Mouse (Mus musculus) lung, embryonic 14.5 days (tissue): ENCODE data around the gene Mvb12b. TPM values are rescaled to one million over a fixed set of nuclear protein-coding genes. Genes with fewer than 3 reads are reported as not detected.

Experiments used
- ATAC-seq: fragments of 200-750 bp; cut with Nextera tagmentation; 2 replicates; pipeline ENCODE4 v1.8.0; 2017; ENCODE audit warnings: mild to moderate bottlenecking, moderate TSS enrichment, moderate library complexity; ENCODE audit not compliant: insufficient read depth
- DNase-seq: peaks from one replicate; pipeline ENCODE4 v3.0.0-alpha.2; 2015
- H3K27ac ChIP-seq: fragments of 300-500 bp; sonication (generic); 2 replicates; pipeline ENCODE4 v1.5.1; 2014; ENCODE audit warnings: low read depth, mild to moderate bottlenecking, moderate library complexity
- H3K27me3 ChIP-seq: fragments of 300-500 bp; sonication (generic); 2 replicates; pipeline ENCODE4 v1.6.1; 2014; ENCODE audit warnings: low read length, control low read depth; ENCODE audit not compliant: insufficient read depth
- H3K36me3 ChIP-seq: fragments of 300-500 bp; sonication (generic); 2 replicates; pipeline ENCODE4 v1.6.1; 2014; ENCODE audit warnings: control low read depth; ENCODE audit not compliant: insufficient read depth
- H3K4me1 ChIP-seq: fragments of 300-500 bp; sonication (generic); 2 replicates; pipeline ENCODE4 v1.6.1; 2014; ENCODE audit warnings: antibody characterized with exemption, control low read depth; ENCODE audit not compliant: insufficient read depth
- H3K4me2 ChIP-seq: fragments of 300-500 bp; sonication (generic); 2 replicates; pipeline ENCODE4 v1.6.1; 2014; ENCODE audit warnings: mild to moderate bottlenecking
- H3K4me3 ChIP-seq: fragments of 300-500 bp; sonication (generic); 2 replicates; pipeline ENCODE4 v1.5.1; 2014; ENCODE audit warnings: low read depth, low read length
- H3K9ac ChIP-seq: fragments of 300-500 bp; sonication (generic); 2 replicates; pipeline ENCODE4 v1.6.1; 2014
- H3K9me3 ChIP-seq: fragments of 300-500 bp; sonication (generic); 2 replicates; pipeline ENCODE4 v1.6.1; 2016; ENCODE audit warnings: low read depth, low read length, control low read depth
- CTCF ChIP-seq: IDR thresholded peaks from 2 replicates; pipeline ENCODE4 v1.5.1; 2016; ENCODE audit warnings: antibody characterized with exemption, low read depth
- WGBS: fragments of 180-500 bp; shearing (Covaris S2); extraction: QIAGEN DNeasy Blood & Tissue Kit; methylation state at CpG from one replicate; pipeline ENCODE4 v1.1.7; 2014; 5-methylcytosine and 5-hydroxymethylcytosine counted together
- polyA plus RNA-seq: library from polyadenylated mRNA; unstranded; fragments of >200 nt; fragmentation: Nextera tagmentation; extraction: Ambion mirVana; gene quantifications from 2 replicates; pipeline ENCODE4 v1.2.1, GENCODE M21; 2014

Gene Mvb12b
- polyA plus RNA-seq, 1 experiment from 2014 or later = 20.7 TPM

- DNase-seq (no peak), ATAC-seq (no peak)
- Histone ChIP-seq H3K27ac (no peak overlapping the region), H3K27me3 (no peaks in the 10 kb centered on the region), H3K9ac (no peak overlapping the region), H3K4me1 (no peaks in the 10 kb centered on the region), H3K36me3 (peaks cover 29% of the 10 kb centered on the region), H3K4me3 (no peak overlapping the region), H3K4me2 (no peak overlapping the region), H3K9me3 (no peaks in the 10 kb centered on the region)
- 90% methylated on average over 6 of the region's 6 CpGs for WGBS
- TF ChIP-seq CTCF = no peak
These were observed 50.4 kb downstream of the Mvb12b start for GRCm38 (mm10) chr2:33837297-33837696.

- no peak for ATAC-seq
- H3K4me3 ChIP-seq = no peak overlapping the region
- no peaks in the 10 kb centered on the region for H3K4me1 ChIP-seq
- WGBS = 66% methylated on average over 9 of the region's 9 CpGs
- no peak overlapping the region for H3K9ac ChIP-seq
- no peak for TF ChIP-seq CTCF
- no peak for DNase-seq
- no peak overlapping the region for H3K27ac ChIP-seq
- no peaks in the 10 kb centered on the region for H3K27me3 ChIP-seq
- H3K9me3 ChIP-seq = no peaks in the 10 kb centered on the region
- H3K4me2 ChIP-seq = no peak overlapping the region
- H3K36me3 ChIP-seq = peaks cover 29% of the 10 kb centered on the region
These were observed 51.0 kb downstream of the Mvb12b start for GRCm38 (mm10) chr2:33836660-33837213.

GRCm38 (mm10) chr2:33835038-33835437, 52.7 kb downstream of the Mvb12b start:
- 82% methylated on average over 8 of the region's 8 CpGs for WGBS
- TF ChIP-seq CTCF = no peak
- no peak overlapping the region for H3K9ac ChIP-seq
- H3K9me3 ChIP-seq = no peaks in the 10 kb centered on the region
- no peak overlapping the region for H3K4me3 ChIP-seq
- H3K4me2 ChIP-seq = no peak overlapping the region
- no peaks in the 10 kb centered on the region for H3K4me1 ChIP-seq
- no peaks in the 10 kb centered on the region for H3K27me3 ChIP-seq
- ATAC-seq (no peak), DNase-seq (no peak)
- H3K36me3 ChIP-seq = peaks cover 32% of the 10 kb centered on the region
- H3K27ac ChIP-seq = no peak overlapping the region

GRCm38 (mm10) chr2:33833902-33834301, 53.8 kb downstream of the Mvb12b start:
- DNase-seq = no peak
- H3K27ac ChIP-seq = no peak overlapping the region
- no peaks in the 10 kb centered on the region for H3K9me3 ChIP-seq

GRCm38 (mm10) chr2:33829870-33830269, 57.9 kb downstream of the Mvb12b start:
- no peaks in the 10 kb centered on the region for H3K4me1 ChIP-seq
- no peak overlapping the region for H3K4me2 ChIP-seq
- no peaks in the 10 kb centered on the region for H3K27me3 ChIP-seq
- H3K27ac ChIP-seq = no peak overlapping the region
- ATAC-seq (no peak), DNase-seq (no peak)
- WGBS = 49% methylated on average over 2 of the region's 2 CpGs
- H3K36me3 ChIP-seq = peaks cover 40% of the 10 kb centered on the region
- H3K4me3 ChIP-seq = no peak overlapping the region
- no peak overlapping the region for H3K9ac ChIP-seq
- H3K9me3 ChIP-seq = no peaks in the 10 kb centered on the region
- TF ChIP-seq CTCF = no peak

More at GRCm38 (mm10) chr2:33833902-33834301, 53.8 kb downstream of the Mvb12b start:
- Histone ChIP-seq H3K4me1 (no peaks in the 10 kb centered on the region), H3K9ac (no peak overlapping the region), H3K4me3 (no peak overlapping the region), H3K27me3 (no peaks in the 10 kb centered on the region), H3K4me2 (no peak overlapping the region), H3K36me3 (peaks cover 32% of the 10 kb centered on the region)
- ATAC-seq = no peak
- 91% methylated on average over 1 of the region's 1 CpGs for WGBS
- TF ChIP-seq CTCF = no peak

DNA sequence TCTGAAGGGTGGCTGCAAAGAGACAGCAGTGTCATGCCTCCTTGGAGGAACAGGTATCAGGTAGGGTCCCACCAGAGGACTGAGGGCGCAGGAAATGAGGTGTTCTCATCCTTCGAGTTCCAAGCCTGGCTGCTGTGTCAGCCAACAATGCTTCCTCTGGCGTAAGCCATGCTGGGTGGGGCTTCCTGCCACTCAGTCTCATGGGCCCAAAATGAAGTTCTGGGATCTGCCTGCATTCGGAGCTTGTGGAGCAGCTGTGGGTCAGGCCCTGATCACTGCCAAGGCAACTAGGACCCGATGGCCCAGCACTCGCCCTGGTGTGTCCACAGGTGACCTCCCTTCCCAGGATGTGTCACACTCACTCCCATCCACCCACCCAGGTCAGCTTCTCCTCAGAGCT, 61.0 kb downstream of the Mvb12b start:
- H3K9ac ChIP-seq = no peak overlapping the region
- no peak for TF ChIP-seq CTCF
- H3K4me3 ChIP-seq = no peak overlapping the region
- DNase-seq = no peak
- H3K36me3 ChIP-seq = peaks cover 47% of the 10 kb centered on the region
- H3K4me1 ChIP-seq = no peaks in the 10 kb centered on the region
- no peak for ATAC-seq
- WGBS = 85% methylated on average over 6 of the region's 6 CpGs
- no peaks in the 10 kb centered on the region for H3K9me3 ChIP-seq
- H3K27ac ChIP-seq = no peak overlapping the region
- no peak overlapping the region for H3K4me2 ChIP-seq
- no peaks in the 10 kb centered on the region for H3K27me3 ChIP-seq

DNA sequence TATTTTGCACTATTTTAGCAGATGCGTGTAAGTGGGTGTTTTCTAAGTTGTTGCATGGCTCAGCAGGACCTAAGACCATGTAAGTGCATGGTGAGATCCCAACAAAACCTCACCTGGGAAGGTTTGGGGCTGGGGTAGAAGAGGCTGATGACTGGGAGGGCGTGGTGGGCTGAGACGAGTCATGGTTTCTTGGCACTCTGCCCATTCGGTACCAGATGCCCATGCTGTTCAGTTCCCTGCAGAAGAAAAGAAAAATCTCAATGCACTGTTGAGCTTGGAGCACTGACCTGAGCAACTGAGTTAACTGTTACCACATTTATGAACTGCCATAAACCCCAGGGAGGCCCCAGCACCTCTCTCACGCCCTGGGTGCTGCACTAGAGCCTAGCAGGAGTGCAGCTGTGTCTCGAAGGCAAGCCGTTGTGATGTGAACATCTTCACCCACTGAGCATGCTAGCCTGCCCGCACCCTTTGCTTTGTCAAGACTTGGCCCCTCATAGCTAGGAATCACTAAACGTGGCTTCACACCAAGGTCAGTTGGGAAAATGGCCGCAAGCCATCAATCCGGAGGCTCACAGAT, 62.7 kb downstream of the Mvb12b start:
- Histone ChIP-seq H3K4me3 (no peak overlapping the region), H3K27ac (no peak overlapping the region), H3K9ac (no peak overlapping the region), H3K9me3 (no peaks in the 10 kb centered on the region), H3K27me3 (no peaks in the 10 kb centered on the region), H3K4me2 (no peak overlapping the region), H3K36me3 (peaks cover 58% of the 10 kb centered on the region), H3K4me1 (no peaks in the 10 kb centered on the region)
- DNase-seq (no peak), ATAC-seq (no peak)
- no peak for TF ChIP-seq CTCF
- WGBS = 78% methylated on average over 11 of the region's 11 CpGs
